Mouse (Mus musculus) adrenal gland, adult 8-10 months (tissue): ENCODE measurements around the gene Wfdc5. TPM values are rescaled to one million over a fixed set of nuclear protein-coding genes. Genes with fewer than 3 reads are reported as not detected.

Source experiments
- DNase-seq: peaks from one replicate; pipeline ENCODE4 v3.0.0; 2022
- total RNA-seq, 4 experiments: library from RNA; stranded (reverse); gene quantifications; 2 replicates each; pipeline ENCODE4 v1.2.4; 2022

Gene Wfdc5
- total RNA-seq, 4 experiments from 2014 or later = not detected

- no peak for DNase-seq
Measured at GRCm38 (mm10) chr2:164174649-164175395, 7.7 kb downstream of the Wfdc5 start.

DNA sequence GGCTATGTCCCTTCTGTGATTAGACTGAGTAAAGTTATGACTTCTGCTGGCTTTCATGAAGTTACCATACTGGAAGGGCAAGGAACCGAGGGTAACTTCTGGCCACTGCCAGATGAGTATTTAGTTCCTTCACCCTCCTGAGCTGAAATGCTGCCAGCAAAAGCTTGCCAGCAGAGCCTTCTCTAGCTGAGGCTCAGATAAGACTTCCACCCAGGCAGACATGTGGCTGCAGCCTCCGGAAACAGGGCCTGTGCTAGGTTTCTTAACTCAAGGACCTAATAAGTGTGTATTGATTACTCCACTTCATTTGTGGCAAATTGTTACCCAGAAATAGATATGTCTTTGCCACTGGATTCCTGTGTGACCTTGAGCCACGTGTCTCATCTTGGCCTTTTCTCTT lies 9.1 kb downstream of the Wfdc5 start:
- DNase-seq = no peak

DNA sequence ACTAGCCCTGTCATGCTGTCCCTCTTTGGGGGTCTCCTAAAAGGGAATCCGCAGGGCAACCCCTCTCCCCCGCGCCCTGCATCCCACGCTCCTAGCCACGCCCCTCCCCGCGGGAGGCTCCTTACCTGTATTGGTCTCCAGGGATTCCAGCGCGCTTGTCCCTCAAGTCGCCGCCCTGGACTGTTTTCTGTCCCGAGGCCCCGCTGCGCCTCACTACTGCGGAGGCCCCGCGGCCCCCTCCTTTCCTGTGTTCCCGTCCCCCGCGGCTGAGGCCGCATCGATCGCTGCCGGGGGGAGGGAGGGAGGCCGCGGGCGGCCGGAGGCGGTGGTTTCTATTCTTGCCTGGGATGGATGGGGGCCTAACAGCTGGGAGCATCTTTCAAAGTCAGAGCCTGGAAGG lies 11.6 kb downstream of the Wfdc5 start, which contains the start of gene Kcns1:
Gene Kcns1, minus strand, starts transcription at position 212 of the 400 bp plus-strand sequence.
- no peak for DNase-seq

- DNase-seq = no peak
Measured at GRCm38 (mm10) chr2:164170326-164170725, 12.2 kb downstream of the Wfdc5 start.

DNA sequence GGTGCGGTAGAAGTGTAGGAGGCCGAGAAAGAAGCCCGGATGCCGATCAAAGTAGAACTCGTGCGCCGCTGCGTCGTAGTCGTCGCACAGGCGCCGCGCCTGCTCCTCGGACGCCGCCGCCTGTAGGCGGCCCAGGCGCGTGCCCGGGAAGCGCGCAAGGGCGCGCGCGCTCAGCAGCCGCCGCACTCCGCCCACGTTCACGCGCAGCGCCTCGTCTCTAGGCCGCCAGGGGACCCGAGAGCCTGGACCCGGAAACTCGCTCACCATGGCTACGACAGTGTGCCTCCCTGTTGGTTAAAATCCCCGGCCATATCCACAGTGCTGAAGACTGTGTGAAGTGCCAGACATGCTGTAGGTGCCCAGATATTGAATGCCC lies 14.0 kb downstream of the Wfdc5 start:
- no peak for DNase-seq

GRCm38 (mm10) chr2:164167752-164168570 lies 14.6 kb downstream of the Wfdc5 start:
- DNase-seq = no peak

- peak; percentile 22 for DNase-seq
Measured at GRCm38 (mm10) chr2:164164941-164165340, 17.6 kb downstream of the Wfdc5 start.

- DNase-seq = no peak
Measured at GRCm38 (mm10) chr2:164161515-164162055, 21.0 kb downstream of the Wfdc5 start.

DNA sequence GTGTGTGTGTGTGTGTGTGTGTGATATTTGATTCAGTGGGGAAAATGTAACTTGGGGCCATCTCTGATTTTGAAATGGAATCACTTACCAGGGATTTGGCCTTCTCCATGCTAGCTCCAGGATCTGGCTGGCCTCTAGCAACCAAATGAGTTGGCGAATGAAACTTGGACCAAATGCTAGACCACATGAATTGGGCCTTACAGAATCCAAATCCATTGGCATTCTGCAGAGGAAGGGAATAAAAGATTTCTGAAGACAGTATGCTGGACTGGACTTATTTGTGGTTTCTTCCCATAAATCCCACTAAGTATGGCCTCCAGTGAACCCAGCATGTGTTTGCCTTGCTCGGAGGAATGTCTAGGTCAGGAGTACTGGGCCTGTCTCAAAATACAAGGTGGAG lies 23.7 kb downstream of the Wfdc5 start:
- no peak for DNase-seq

GRCm38 (mm10) chr2:164156158-164156557 lies 26.4 kb downstream of the Wfdc5 start:
- DNase-seq = peak; percentile 36

DNA sequence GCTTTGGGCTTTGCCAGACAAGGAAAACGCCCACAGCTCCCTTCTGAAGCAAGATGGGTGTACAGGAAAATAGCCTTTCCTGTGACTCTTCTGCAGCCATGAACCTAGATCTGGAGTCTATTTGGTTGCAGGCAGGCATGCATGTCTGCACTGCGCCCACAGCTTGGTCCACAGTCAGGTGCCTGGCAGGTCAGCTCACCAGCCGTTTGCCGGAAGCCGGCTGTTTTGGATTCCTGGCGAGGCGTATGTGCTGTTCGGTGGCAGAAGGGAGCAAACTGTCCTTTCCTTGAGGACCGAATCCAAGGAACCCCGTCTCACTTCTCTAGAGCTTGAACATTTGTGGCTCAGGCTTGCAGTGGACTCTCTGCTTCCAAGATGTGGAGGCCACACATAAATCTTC lies 28.5 kb downstream of the Wfdc5 start:
- no peak for DNase-seq

DNA sequence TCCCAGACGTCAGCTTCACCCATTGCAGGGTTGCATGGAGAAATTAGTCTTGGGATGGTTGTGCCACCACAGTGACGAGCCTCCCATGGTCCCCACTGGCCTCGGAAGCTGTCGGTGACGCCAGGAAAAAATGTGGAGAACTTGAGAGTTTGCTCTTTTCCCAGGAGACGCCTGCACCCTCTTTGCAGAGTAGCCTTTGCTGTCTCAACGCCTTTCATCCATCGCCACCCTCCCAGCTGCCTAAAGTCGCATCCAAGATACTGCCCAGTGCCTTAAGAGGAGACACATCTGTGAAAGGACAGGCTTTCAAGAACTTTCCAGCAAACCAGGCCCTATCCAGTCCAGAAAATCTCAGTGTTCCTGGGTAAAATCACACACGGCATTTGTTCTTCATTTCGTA lies 30.2 kb downstream of the Wfdc5 start:
- DNase-seq = no peak

- no peak for DNase-seq
Measured at GRCm38 (mm10) chr2:164150086-164150760, 32.3 kb downstream of the Wfdc5 start.

- no peak for DNase-seq
Measured at GRCm38 (mm10) chr2:164146556-164146955, 36.0 kb downstream of the Wfdc5 start.

DNA sequence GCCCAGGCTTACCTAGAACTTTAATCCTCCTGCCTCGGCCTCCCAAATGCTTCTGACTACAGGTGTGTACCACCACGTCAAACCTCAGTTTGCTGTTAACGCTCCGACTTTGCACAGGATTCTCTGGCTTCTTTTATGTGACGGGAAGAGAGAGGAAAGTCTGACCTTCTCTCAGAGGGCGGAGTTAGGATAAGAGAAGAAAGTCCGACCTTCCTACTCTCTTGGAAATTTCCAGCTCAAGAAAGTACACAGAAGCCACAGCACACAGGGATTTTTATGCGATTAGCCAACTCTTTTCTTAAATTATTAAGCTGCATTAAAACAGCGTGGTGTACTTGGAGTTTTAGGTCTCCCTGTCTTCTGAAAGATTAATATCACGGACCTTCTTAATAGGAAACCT lies 38.0 kb downstream of the Wfdc5 start:
- no peak for DNase-seq

- DNase-seq = peak; percentile 23
Measured at GRCm38 (mm10) chr2:164144025-164144424, 38.5 kb downstream of the Wfdc5 start.

- DNase-seq = no peak
Measured at GRCm38 (mm10) chr2:164142021-164142420, 40.5 kb downstream of the Wfdc5 start.

GRCm38 (mm10) chr2:164137754-164138153 lies 44.8 kb downstream of the Wfdc5 start:
- no peak for DNase-seq

- DNase-seq = no peak
Measured at GRCm38 (mm10) chr2:164136393-164136792, 46.1 kb downstream of the Wfdc5 start.

- DNase-seq = no peak
Measured at GRCm38 (mm10) chr2:164135367-164135766, 47.2 kb downstream of the Wfdc5 start.

DNA sequence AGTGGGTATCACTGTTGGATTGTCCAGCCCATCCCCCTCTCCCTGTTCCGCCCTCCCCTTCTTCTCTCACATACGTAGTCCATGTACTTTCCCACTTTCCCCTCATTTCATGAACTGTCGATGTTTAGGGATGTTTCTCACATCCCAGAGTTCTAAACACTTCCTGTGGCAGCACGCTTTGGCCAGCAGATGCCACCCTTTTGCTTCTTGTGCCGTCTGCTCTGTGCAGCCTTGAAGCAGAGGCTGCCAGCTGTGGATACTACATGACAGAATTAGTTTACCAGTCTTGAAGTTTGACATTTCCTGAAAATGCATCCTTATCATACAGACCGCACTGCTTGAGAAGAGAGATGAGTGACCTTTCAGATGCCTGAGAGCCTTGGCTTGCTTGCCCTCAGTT lies 48.0 kb downstream of the Wfdc5 start:
- peak; percentile 35 for DNase-seq

DNA sequence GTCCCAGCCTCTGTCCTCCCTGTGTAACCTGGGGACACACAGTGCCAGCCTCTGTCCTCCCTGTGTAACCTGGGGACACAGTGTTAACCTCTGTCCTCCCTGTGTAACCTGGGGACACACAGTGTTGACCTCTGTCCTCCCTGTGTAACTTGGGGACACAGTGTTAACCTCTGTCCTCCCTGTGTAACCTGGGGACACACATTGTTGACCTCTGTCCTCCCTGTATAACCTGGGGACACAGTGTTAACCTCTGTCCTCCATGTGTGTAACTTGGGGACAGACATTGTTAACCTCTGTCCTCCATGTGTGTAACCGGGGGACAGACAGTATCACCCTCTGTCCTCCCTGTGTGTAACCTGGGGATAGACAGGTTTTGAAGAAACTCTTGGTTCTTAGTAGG lies 51.0 kb downstream of the Wfdc5 start:
- no peak for DNase-seq
